Mouse (Mus musculus) spleen, adult 12 weeks (tissue): ENCODE measurements around the gene Rad54l.

Experiments
- DNase-seq: peaks from one replicate; pipeline ENCODE4 v3.0.0; 2022; ENCODE audit warnings: low spot score

The Rad54l gene

DNA sequence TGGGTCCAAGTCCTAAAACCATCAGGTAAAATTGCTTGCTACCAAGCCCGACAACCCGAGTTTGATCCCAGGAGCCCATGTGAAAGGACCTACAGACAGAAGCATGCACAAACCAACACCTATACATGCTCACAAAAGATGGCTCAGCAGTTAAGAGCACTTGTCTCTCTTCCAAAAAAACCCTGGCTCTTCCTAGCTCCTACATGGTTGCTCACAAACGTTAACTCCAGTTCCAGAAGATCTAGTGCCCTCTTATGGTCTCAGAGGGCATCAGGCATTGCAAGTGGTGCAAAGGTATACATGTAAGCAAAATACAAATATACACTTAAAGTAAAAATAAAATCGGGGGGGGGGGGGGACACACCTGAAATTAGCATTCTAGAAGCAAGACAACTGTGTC, 50.3 kb downstream of the Rad54l start:
- DNase-seq, result no peak

DNA sequence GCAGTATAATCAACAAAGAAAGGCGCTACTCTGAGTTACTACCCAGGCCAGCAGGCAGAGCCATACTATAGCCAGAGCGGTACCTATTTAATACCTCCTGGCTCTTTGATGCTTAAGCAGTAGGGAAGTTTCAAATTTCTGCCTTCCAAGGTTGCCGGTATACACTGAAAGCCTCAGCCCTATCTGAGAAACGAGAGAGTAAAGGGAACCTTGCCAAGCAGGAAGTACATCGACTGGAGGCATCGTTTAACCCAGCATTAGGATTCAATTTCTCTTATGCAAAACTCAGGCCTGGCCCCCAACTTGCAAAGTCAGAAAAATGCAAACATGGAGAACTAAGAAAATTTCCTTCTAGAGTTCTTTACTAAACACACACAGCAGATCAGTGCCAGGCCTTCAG, 53.4 kb downstream of the Rad54l start:
- DNase-seq, result no peak

DNA sequence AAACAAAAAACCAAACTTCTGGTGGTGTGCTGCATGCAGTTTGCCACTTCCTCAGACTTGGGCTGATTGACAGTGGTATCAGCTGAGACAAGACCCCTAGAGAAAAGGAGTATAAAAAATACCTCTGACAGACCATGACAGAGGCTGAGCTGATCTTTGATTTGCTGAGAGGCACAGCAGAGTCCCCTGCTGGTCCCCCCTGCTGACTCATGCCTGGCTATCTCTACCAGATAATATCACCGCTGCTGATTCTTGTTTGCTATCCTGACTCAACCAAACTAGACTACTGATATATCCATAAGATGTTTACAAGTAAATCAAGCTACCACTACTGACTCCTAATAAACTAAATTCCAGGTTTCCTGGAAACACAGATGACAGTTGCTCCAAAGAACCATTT, 59.6 kb downstream of the Rad54l start:
- no peak for DNase-seq

DNA sequence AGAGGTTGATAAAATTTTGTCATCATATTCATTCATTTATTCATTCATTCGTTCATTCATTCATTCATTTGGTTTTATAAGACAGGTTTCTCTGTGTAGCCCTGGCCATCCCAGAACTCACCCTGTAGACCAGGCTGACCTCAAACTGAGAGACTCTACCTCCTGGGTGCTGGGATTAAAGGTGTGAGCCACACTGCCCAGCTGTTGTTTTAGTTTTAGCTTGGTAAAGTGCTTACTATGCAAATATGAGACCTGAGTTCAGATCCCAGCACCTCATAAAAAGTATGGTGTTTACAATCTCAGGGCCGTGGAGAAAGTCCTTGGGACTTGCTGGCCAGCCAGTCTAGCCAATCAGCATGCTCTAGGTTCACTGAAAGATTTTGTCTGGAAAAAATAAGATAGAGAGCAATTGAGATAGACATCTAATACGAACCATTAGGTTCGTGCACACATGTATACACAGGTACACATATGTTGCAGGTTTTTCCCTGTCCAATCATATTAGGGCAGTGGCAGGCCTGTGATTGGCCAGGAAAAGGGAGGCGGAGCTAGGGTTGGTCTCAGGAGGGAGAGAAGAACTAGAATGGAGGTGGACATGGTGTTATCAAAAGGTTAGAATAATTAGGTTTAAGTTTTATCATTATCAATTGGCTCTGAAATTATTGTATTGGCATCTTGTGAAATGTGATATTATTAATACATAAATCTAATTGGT, 64.3 kb downstream of the Rad54l start:
- no peak for DNase-seq

DNA sequence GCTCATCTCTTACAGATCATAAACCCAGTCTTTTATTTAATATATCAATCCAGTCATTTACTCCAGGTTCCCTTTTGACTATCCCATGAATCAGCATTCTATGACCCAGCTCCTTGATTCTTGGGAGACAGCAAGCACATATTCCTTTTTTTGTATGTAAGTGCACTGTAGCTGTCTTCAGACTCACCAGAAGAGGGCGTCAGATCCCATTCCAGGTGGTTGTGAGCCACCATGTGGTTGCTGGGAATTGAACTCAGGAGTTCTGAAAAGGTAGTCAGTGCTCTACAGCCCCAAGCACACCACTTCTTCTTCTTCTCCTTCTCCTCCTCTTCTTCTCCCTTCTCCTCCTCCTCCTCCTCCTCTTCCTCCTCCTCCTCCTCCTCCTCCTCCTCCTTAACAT, 65.9 kb downstream of the Rad54l start:
- no peak for DNase-seq

DNA sequence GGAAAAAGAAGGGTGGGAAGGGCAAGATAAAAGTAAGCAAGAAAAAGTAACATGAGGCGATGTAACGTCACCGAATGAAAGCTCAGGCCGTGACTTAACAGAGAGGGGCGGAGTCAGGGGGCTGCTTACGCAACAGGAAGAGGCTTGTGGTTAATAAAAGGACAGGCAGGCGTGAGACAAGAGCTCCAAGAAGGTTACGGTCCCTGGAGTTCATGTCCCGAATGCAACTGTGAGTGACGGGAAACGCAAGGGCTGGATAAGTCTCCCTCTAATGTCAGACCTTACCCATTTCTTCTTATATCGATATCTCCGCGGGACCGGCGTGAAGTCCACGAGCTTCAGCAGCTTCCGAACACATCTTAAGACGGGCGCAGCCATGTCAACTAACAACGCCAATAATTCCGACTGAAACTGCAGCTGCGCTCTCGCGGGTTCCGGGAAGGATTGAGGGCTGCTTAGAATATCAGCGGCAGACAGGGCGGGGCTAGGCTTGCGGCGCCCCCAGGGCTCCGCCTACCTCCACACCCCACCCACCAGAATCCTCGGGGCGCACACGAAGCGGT, 70.0 kb downstream of the Rad54l start, which contains the start of gene Nsun4:
Gene Nsun4 (minus strand): TSS at position 478 of the 563 bp plus-strand sequence.
- DNase-seq, result peak; percentile 81

DNA sequence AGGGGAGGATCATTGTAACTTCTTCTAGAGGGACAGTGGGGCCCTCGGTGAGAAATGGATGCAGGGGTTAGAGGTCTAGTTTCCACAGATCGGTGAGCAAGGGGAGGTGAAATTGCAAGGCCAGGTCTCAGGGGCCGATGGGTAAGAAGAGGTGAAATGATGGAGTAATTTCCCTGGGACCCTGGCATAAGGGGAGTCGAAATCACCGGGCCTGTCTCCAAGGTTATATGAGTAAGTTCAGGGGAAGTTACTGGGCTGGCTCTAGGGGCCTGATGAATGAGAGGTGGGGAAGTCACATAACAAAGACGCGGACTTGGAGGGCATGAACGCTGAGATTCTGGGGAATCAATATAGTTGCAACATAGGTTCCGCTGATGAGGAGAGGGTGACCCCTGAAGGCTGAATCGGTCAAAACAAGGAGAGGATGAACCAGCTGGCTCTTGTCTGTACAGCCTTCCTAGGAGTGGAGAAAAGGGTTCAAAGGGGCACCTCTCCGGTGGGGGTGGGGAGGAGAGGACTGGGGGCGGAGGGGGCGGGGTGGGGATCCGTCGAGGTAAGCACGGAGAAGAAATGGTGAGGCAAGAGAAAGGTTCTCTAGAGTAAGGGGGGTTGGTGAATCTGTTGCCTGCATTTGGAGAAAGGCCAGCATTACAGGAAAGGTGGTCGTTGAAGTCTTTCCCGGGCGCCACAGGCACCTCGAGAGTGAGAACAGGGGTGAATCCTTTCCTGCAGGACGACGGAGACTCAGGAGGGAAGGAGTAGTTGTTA, 70.8 kb downstream of the Rad54l start:
- DNase-seq, result peak; percentile 8

DNA sequence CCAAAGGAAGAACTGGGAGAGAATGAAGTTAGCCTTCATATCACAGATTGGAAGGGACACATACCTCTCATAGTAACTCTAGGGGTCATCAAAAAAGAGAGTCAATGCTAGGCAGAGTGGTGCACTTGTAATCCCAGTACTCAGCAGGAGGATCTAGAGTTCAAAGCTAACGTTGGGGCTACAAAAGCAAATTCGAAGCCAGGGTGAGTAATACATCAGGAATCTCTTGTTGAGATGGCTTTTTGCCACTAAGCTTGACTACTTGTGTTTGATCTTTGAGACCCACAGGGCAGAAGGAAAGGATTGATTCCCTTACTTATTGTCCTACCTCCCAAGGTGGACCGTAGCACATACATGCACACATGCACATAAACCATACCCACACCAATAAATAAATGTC, 74.3 kb downstream of the Rad54l start:
- no peak for DNase-seq

DNA sequence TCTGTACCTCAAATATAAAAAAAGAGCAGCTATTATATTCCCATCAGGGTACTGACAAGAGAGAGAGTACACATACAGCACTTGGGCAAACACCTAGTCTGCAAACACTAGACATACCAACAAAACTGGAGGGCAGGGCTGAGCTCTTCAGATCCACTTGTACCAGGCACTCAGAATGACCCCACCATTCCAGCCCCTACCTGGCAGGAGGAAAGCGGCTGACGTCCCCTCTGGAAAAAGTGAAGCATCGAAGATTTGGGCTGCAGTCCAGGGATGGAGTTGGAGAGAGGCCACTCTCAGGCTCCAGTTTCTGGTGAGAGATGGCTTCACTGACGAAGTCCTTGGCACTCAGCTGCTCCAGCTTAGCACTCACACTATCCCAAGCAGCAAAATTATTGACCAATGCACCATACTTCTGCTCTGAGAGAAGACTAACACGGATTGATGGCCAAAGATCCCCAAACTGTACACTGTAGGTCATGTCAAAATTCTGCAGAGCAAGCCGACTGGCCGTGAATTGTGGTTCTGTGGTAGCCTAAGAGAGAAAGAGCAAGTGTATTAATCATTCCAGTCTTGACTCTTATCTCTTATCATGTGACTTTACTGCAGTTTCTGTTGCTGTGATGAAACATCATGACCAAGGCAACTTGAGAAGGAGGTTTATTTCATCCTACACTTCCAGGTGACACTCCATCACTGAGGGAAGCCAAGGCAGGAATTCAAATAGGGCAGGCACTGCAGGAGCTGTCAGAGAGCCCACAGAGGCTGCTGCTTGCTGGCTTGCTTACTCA, 75.2 kb downstream of the Rad54l start:
- no peak for DNase-seq

DNA sequence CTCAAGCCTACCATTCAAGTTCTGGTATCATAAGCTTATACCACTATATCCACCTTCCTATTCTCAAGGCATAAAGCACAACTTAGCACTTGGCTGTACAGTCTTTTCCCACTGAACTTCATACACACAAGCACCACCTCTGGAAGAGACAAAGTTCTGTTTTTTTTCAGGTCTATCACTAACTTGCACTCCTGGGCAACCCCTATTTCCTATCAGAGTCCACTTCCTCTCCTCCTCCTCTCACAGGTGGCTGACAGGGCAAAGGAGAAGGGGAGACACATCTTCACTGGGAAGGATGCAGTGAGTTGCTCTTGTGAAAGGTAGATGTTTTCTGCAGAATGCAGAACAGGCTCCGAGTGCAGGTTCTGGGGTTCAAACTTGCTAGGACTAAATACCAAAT, 75.8 kb downstream of the Rad54l start:
- DNase-seq, result no peak

DNA sequence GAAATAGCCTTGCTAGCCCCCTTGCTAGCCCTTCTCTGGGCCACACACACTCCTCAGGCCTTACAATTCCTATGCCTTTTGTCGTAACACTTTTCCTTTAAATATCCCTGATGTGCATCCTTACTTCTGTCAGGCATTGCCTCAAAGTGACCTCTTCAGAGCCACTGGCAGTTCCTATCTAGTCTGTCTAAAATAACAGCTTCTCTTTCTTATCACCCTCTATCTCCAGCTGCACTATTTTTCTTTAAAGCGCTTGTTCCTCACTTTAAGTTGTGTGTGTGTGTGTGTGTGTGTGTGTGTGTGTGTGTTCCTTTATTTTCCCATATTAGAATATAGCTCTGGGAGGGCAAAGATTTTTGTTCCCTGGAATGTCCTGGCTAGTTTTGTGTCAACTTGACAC, 76.9 kb downstream of the Rad54l start:
- DNase-seq, result no peak
